Mouse (Mus musculus): Measurements from ENCODE around the gene Fgf16. TPM values are rescaled to one million over a fixed set of nuclear protein-coding genes. Genes with fewer than 3 reads are reported as not detected.

Gene Fgf16
- polyA plus RNA-seq (2015; fragmentation: Nextera tagmentation; extraction: Ambion mirVana) = not detected in 2 replicates

- Histone ChIP-seq H3K9ac (replicated peaks) (no peak within 1 kb of the TSS), H3K4me3 (ENCODE audit: low read depth, low read length) (peak within 1 kb of the TSS; percentile 40), H3K27me3 (ENCODE audit: insufficient read depth, low read length) (peaks cover 32% of the 10 kb centered on the region), H3K4me2 (ENCODE audit: low read depth, low read length) (peak within 1 kb of the TSS; percentile 54), H3K9me3 (ENCODE audit: low read length) (no peaks in the 10 kb centered on the region), H3K4me1 (ENCODE audit: insufficient read depth) (no peaks in the 10 kb centered on the region; the same call in 1 of the 2 replicates), H3K27ac (ENCODE audit: low read depth) (no peak within 1 kb of the TSS), H3K36me3 (replicated peaks; ENCODE audit: insufficient read depth, low read length) (no peaks in the 10 kb centered on the region)
- DNase-seq = no peak
- ATAC-seq = no peak
- TF ChIP-seq CTCF (IDR thresholded peaks at IDR 0.05; ENCODE audit: low read depth) (no peak), EP300 (IDR thresholded peaks at IDR 0.05; ENCODE audit: low read depth) (no peak)
- WGBS (ENCODE audit: insufficient replicate concordance) = 21% methylated on average over 38 of the region's 86 CpGs
Observed at GRCm38 (mm10) chrX:105764162-105765004, at the start of gene Fgf16. Gene Fgf16, plus strand, starts transcription at chrX:105764279.

- no peak overlapping the region for H3K4me3 ChIP-seq (ENCODE audit: low read depth, low read length)
- H3K27me3 ChIP-seq (ENCODE audit: insufficient read depth, low read length) = no peaks in the 10 kb centered on the region
- H3K4me1 ChIP-seq (ENCODE audit: insufficient read depth) = no peaks in the 10 kb centered on the region
- H3K36me3 ChIP-seq (replicated peaks; ENCODE audit: insufficient read depth, low read length) = no peaks in the 10 kb centered on the region
- no peak overlapping the region for H3K4me2 ChIP-seq (ENCODE audit: low read depth, low read length)
- no peak overlapping the region for H3K9ac ChIP-seq (replicated peaks)
- 87% methylated on average over 4 of the region's 4 CpGs for WGBS (ENCODE audit: insufficient replicate concordance)
- DNase-seq (no peak), ATAC-seq (no peak)
- no peaks in the 10 kb centered on the region for H3K9me3 ChIP-seq (ENCODE audit: low read length)
- H3K27ac ChIP-seq (ENCODE audit: low read depth) = no peak overlapping the region
- TF ChIP-seq EP300 (IDR thresholded peaks at IDR 0.05; ENCODE audit: low read depth) (no peak), CTCF (IDR thresholded peaks at IDR 0.05; ENCODE audit: low read depth) (no peak)
Observed at GRCm38 (mm10) chrX:105714740-105715139, 49.3 kb upstream of the Fgf16 start.

DNA sequence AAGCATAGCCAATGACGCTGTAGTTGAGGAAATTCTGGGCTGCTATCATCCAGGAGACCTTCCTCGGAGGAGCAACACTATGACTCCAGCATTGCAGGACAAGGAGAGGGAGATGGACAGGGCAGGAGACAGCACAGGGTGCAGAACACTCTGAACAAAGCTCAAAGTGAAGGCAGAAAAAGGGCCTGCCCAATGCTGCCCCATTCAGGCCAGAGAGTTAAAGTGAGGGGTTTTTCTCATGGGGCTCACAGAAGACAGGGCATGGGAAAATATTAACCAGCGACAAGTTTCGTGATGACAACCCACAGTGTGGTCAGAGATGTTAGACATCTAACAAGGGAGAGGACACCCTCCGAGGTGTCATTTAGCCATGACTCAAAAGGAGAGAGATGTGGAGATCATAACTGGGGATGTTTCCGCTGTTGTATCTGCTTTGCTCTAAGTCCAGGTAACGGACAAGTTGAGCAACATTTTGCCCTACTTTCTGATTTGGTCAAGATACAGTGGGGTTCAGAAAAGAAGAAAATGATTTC is 48.2 kb upstream of the Fgf16 start:
- Histone ChIP-seq H3K27ac (ENCODE audit: low read depth) (no peak overlapping the region), H3K27me3 (ENCODE audit: insufficient read depth, low read length) (no peaks in the 10 kb centered on the region), H3K4me1 (ENCODE audit: insufficient read depth) (no peaks in the 10 kb centered on the region), H3K4me2 (ENCODE audit: low read depth, low read length) (no peak overlapping the region), H3K4me3 (ENCODE audit: low read depth, low read length) (no peak overlapping the region), H3K9ac (replicated peaks) (no peak overlapping the region), H3K9me3 (ENCODE audit: low read length) (no peaks in the 10 kb centered on the region), H3K36me3 (replicated peaks; ENCODE audit: insufficient read depth, low read length) (no peaks in the 10 kb centered on the region)
- ATAC-seq (no peak), DNase-seq (no peak)
- WGBS (ENCODE audit: insufficient replicate concordance) = 77% methylated on average over 7 of the region's 7 CpGs
- TF ChIP-seq EP300 (IDR thresholded peaks at IDR 0.05; ENCODE audit: low read depth) (no peak), CTCF (IDR thresholded peaks at IDR 0.05; ENCODE audit: low read depth) (no peak)

GRCm38 (mm10) chrX:105718388-105718787 is 45.7 kb upstream of the Fgf16 start:
- Histone ChIP-seq H3K4me1 (ENCODE audit: insufficient read depth) (no peaks in the 10 kb centered on the region), H3K4me2 (ENCODE audit: low read depth, low read length) (no peak overlapping the region), H3K9ac (replicated peaks) (no peak overlapping the region), H3K4me3 (ENCODE audit: low read depth, low read length) (no peak overlapping the region), H3K36me3 (replicated peaks; ENCODE audit: insufficient read depth, low read length) (no peaks in the 10 kb centered on the region), H3K27me3 (ENCODE audit: insufficient read depth, low read length) (0 out of 2 replicates have a peak, but pooled peaks cover 3% of the 10 kb centered on the region), H3K27ac (ENCODE audit: low read depth) (no peak overlapping the region), H3K9me3 (ENCODE audit: low read length) (no peaks in the 10 kb centered on the region)
- ATAC-seq = no peak
- TF ChIP-seq CTCF (IDR thresholded peaks at IDR 0.05; ENCODE audit: low read depth) (no peak), EP300 (IDR thresholded peaks at IDR 0.05; ENCODE audit: low read depth) (no peak)
- no peak for DNase-seq
- 77% methylated on average over 5 of the region's 5 CpGs for WGBS (ENCODE audit: insufficient replicate concordance)

GRCm38 (mm10) chrX:105718943-105719342 is 45.1 kb upstream of the Fgf16 start:
- TF ChIP-seq EP300 (IDR thresholded peaks at IDR 0.05; ENCODE audit: low read depth) (no peak), CTCF (IDR thresholded peaks at IDR 0.05; ENCODE audit: low read depth) (no peak)
- DNase-seq (no peak), ATAC-seq (no peak)
- Histone ChIP-seq H3K27ac (ENCODE audit: low read depth) (no peak overlapping the region), H3K4me3 (ENCODE audit: low read depth, low read length) (no peak overlapping the region), H3K9ac (replicated peaks) (no peak overlapping the region), H3K4me2 (ENCODE audit: low read depth, low read length) (no peak overlapping the region), H3K9me3 (ENCODE audit: low read length) (no peaks in the 10 kb centered on the region), H3K36me3 (replicated peaks; ENCODE audit: insufficient read depth, low read length) (no peaks in the 10 kb centered on the region), H3K4me1 (ENCODE audit: insufficient read depth) (no peaks in the 10 kb centered on the region), H3K27me3 (ENCODE audit: insufficient read depth, low read length) (0 out of 2 replicates have a peak, but pooled peaks cover 3% of the 10 kb centered on the region)
- 65% methylated on average over 5 of the region's 5 CpGs for WGBS (ENCODE audit: insufficient replicate concordance)

GRCm38 (mm10) chrX:105724174-105724573 is 39.9 kb upstream of the Fgf16 start:
- no peak for DNase-seq
- no peak for ATAC-seq
- H3K9me3 ChIP-seq (ENCODE audit: low read length) = no peaks in the 10 kb centered on the region
- 48% methylated on average over 7 of the region's 7 CpGs for WGBS (ENCODE audit: insufficient replicate concordance)
- no peak overlapping the region for H3K9ac ChIP-seq (replicated peaks)
- H3K4me1 ChIP-seq (ENCODE audit: insufficient read depth) = no peaks in the 10 kb centered on the region
- H3K4me2 ChIP-seq (ENCODE audit: low read depth, low read length) = no peak overlapping the region
- no peaks in the 10 kb centered on the region for H3K36me3 ChIP-seq (replicated peaks; ENCODE audit: insufficient read depth, low read length)
- H3K4me3 ChIP-seq (ENCODE audit: low read depth, low read length) = no peak overlapping the region
- H3K27ac ChIP-seq (ENCODE audit: low read depth) = no peak overlapping the region
- 0 out of 2 replicates have a peak, but pooled peaks cover 3% of the 10 kb centered on the region for H3K27me3 ChIP-seq (ENCODE audit: insufficient read depth, low read length)
- no peak for TF ChIP-seq CTCF (IDR thresholded peaks at IDR 0.05; ENCODE audit: low read depth)
- no peak for TF ChIP-seq EP300 (IDR thresholded peaks at IDR 0.05; ENCODE audit: low read depth)

All from liver, postnatal 0 days (tissue).